Mouse (Mus musculus) testis, adult 2 months (tissue): ENCODE results near the gene Frmd5. TPM values are rescaled to one million over a fixed set of nuclear protein-coding genes. Genes with fewer than 3 reads are reported as not detected.
A peak's percentile ranks its signal among the peaks of the same experiment; 100 is the strongest.

Experiments
- H3K27ac ChIP-seq: fragments of 200-500 bp; 2 replicates; pipeline ENCODE4 v1.5.1; 2012; ENCODE audit warnings: low read depth, low read length; ENCODE audit not compliant: control insufficient read depth, insufficient read depth
- H3K27me3 ChIP-seq: fragments of 200-500 bp; 2 replicates; pipeline ENCODE4 v1.6.1; 2012; ENCODE audit warnings: mild to moderate bottlenecking, low read length, moderate library complexity; ENCODE audit not compliant: control insufficient read depth, insufficient read depth
- H3K36me3 ChIP-seq: fragments of 200-500 bp; 2 replicates; pipeline ENCODE4 v1.6.1; 2012; ENCODE audit warnings: mild to moderate bottlenecking, low read length; ENCODE audit not compliant: control insufficient read depth, insufficient read depth
- H3K4me1 ChIP-seq: fragments of 200-500 bp; 2 replicates; pipeline ENCODE4 v1.6.1; 2012; ENCODE audit warnings: low read length; ENCODE audit not compliant: control insufficient read depth, insufficient read depth
- H3K4me3 ChIP-seq: fragments of 200-500 bp; 2 replicates; pipeline ENCODE4 v1.5.1; 2012; ENCODE audit warnings: low read depth, mild to moderate bottlenecking, low read length, moderate library complexity, mixed read lengths; ENCODE audit not compliant: control insufficient read depth
- CTCF ChIP-seq: fragments of 200-500 bp; IDR thresholded peaks from 2 replicates; pipeline ENCODE4 v1.5.1; 2012; ENCODE audit warnings: low read depth, mild to moderate bottlenecking, inconsistent platforms, low read length, moderate library complexity; ENCODE audit not compliant: control insufficient read depth, insufficient read depth, insufficient replicate concordance
- POLR2A ChIP-seq: fragments of 200-500 bp; IDR thresholded peaks from 2 replicates; pipeline ENCODE4 v1.6.1; 2012; ENCODE audit warnings: low read depth, mild to moderate bottlenecking, inconsistent platforms, low read length, moderate library complexity; ENCODE audit not compliant: control insufficient read depth
- polyA plus RNA-seq: library from polyadenylated mRNA; depleted of rRNA; stranded (reverse); fragments of >200 nt; gene quantifications from 2 replicates; pipeline ENCODE4 v1.2.3, GENCODE M21; 2012

Frmd5 gene
- polyA plus RNA-seq, 1 experiment: 1.6 TPM

GRCm38 (mm10) chr2:121795995-121796394, 10.9 kb downstream of the Frmd5 start:
- H3K4me1 ChIP-seq: no peaks in the 10 kb centered on the region
- H3K27me3 ChIP-seq: no peaks in the 10 kb centered on the region
- H3K36me3 ChIP-seq: no peaks in the 10 kb centered on the region
- H3K4me3 ChIP-seq: no peak overlapping the region
- no peak overlapping the region for H3K27ac ChIP-seq
- TF ChIP-seq POLR2A: no peak
- no peak for TF ChIP-seq CTCF

GRCm38 (mm10) chr2:121789777-121790176, 17.1 kb downstream of the Frmd5 start:
- no peaks in the 10 kb centered on the region for H3K27me3 ChIP-seq
- H3K27ac ChIP-seq: no peak overlapping the region

DNA sequence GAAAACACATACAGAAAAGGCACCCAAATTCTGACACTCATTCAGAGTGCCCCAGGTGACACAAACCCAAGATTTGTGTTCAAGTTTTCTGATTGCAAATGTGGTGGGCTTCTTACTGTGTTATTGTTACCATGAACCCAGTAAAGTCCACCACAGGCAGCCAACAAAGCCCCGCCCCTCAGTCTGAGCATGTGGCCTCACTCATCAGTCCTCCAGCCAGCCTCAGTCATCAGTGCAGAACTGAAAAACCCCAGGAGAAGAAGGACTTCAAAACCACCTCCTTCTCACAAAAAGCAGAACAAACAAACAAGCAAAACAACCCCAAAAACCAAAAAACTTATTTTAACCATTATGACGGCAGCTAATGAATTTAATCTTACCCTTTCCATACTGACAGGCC, 18.5 kb downstream of the Frmd5 start:
- no peaks in the 10 kb centered on the region for H3K4me1 ChIP-seq
- H3K36me3 ChIP-seq: no peaks in the 10 kb centered on the region
- no peak overlapping the region for H3K27ac ChIP-seq
- TF ChIP-seq POLR2A: no peak
- TF ChIP-seq CTCF: no peak
- H3K27me3 ChIP-seq: no peaks in the 10 kb centered on the region
- no peak overlapping the region for H3K4me3 ChIP-seq

More at GRCm38 (mm10) chr2:121789777-121790176, 17.1 kb downstream of the Frmd5 start:
- Histone ChIP-seq H3K4me1 (no peaks in the 10 kb centered on the region), H3K36me3 (no peaks in the 10 kb centered on the region), H3K4me3 (no peak overlapping the region)
- TF ChIP-seq POLR2A (no peak), CTCF (no peak)

DNA sequence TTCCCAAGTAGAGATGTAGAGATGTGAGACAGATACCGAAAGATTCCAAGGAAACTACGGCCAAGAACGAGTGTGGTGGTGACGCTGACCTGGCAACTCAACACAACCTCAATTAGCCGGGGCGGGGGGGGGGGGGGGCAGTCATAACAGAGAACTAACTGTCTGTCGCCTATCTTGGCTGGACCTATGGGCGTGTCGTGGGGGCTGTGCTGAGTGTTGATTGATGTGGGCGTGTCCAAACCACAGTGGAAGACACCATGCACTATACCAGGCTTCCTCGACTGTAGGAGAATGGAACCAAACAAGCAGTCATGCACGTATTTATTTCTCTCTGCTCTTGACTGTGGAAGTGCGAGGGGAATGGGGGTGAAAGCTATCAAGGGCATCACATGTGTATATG, 19.1 kb downstream of the Frmd5 start:
- H3K27ac ChIP-seq: no peak overlapping the region
- TF ChIP-seq CTCF (no peak), POLR2A (no peak)
- no peaks in the 10 kb centered on the region for H3K4me1 ChIP-seq
- H3K36me3 ChIP-seq: no peaks in the 10 kb centered on the region
- H3K4me3 ChIP-seq: no peak overlapping the region
- H3K27me3 ChIP-seq: no peaks in the 10 kb centered on the region

- no peaks in the 10 kb centered on the region for H3K4me1 ChIP-seq
- H3K27me3 ChIP-seq: no peaks in the 10 kb centered on the region
- H3K27ac ChIP-seq: no peak overlapping the region
- no peaks in the 10 kb centered on the region for H3K36me3 ChIP-seq
- H3K4me3 ChIP-seq: no peak overlapping the region
- TF ChIP-seq POLR2A (no peak), CTCF (no peak)
Observed at GRCm38 (mm10) chr2:121787271-121787670, 19.6 kb downstream of the Frmd5 start.

- no peak overlapping the region for H3K4me3 ChIP-seq
- H3K27me3 ChIP-seq: no peaks in the 10 kb centered on the region
- no peaks in the 10 kb centered on the region for H3K36me3 ChIP-seq
- TF ChIP-seq CTCF (no peak), POLR2A (no peak)
- no peaks in the 10 kb centered on the region for H3K4me1 ChIP-seq
- no peak overlapping the region for H3K27ac ChIP-seq
Observed at GRCm38 (mm10) chr2:121776219-121776618, 30.7 kb downstream of the Frmd5 start.

DNA sequence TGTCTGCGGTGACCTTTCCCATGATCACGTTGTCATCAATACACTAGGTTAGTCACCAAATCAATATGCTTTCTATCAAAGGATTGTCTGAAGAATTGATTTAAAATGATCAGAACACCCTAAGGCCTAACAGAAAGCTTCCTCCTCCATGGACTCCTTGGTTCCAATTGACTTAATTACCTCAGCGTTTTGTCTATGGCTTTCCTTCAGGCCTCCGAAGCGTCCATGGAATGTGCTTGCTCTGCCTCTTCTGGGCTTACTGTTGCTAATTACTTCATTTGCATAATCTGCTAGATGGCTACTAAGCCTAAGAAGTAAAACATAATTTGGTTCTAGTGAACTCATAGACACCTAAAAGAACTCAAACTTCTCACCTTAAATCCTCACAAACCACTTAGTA, 42.0 kb downstream of the Frmd5 start:
- Histone ChIP-seq H3K36me3 (no peaks in the 10 kb centered on the region), H3K27ac (no peak overlapping the region), H3K4me1 (no peaks in the 10 kb centered on the region), H3K27me3 (no peaks in the 10 kb centered on the region), H3K4me3 (no peak overlapping the region)
- no peak for TF ChIP-seq CTCF
- TF ChIP-seq POLR2A: no peak

GRCm38 (mm10) chr2:121761861-121762260, 45.0 kb downstream of the Frmd5 start:
- Histone ChIP-seq H3K27ac (peak overlapping the region; percentile 57; the same call in 1 of the 2 replicates), H3K4me1 (no peaks in the 10 kb centered on the region), H3K36me3 (no peaks in the 10 kb centered on the region), H3K27me3 (no peaks in the 10 kb centered on the region), H3K4me3 (no peak overlapping the region)
- TF ChIP-seq POLR2A (no peak), CTCF (no peak)
